Mouse (Mus musculus) natural killer cell, adult 2 months (primary cell): ENCODE data around the gene Tmem132d.
"Not testable (repeated sequence)": the region's sequence is repeated elsewhere in the genome, so short reads cannot be mapped to it uniquely, and the experiment has no call there.

Experiments used
- DNase-seq, 2 experiments: peaks; one replicate each; pipeline ENCODE4 v3.0.0; 2022; ENCODE audit warnings: low spot score in 2 of 2

The Tmem132d gene

DNA sequence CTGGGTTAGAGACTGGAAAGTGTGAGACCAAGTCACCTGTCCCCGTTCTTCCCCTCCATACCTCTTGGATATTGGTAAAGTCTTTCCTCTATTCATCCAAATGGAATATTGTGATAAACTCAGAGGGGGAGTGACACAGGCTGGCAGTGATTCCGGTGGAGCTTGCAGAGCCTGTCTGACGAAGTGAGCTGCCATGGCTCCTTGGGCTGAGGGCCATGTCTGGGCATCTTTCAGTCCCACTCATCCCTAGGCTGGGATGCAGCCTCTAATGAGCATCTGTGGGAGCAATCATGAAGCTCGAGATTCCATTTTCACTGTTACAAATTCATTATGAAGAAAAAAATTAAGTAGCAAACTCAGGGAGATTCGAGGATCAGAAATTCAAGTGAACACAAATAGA, 332.5 kb downstream of the Tmem132d start:
- no peak for DNase-seq

DNA sequence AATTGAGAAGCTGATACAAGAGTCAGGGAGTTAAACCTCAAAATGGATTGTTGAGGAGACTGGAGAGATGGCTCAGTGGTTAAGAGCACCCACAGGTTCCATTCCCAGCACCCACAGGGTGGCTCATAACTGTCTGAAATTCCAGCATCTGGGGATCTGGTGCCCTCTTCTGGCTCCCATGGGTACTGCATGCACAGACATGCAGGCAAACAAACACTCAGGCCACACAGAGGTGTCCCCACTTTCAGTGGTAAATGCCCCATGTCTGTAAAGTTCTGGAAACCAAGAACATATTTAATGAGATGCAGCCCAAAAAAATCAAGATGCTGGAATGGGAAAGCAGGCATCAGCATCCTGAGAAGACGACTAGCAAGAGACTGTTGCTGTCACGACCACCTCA, 333.4 kb downstream of the Tmem132d start:
- no peak for DNase-seq

DNA sequence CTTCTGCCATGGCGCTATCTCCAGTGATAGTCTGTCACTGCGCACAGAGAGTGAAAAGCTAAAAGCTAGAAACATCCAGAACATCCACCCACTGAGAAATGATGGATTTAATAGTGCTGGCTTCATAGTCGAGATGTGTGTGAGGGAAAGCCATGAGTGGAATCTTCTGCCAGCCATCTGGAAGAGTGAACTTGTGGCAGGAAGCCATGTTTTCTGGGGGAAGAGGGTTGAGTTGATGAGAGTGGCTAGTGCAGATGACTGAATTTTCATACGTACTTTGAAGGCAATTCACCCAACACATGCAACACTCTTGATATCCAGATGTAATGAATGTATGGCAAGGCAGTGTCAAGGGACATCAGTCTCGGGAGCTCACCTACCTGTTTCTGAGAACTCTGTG, 342.3 kb downstream of the Tmem132d start:
- no peak for DNase-seq

DNA sequence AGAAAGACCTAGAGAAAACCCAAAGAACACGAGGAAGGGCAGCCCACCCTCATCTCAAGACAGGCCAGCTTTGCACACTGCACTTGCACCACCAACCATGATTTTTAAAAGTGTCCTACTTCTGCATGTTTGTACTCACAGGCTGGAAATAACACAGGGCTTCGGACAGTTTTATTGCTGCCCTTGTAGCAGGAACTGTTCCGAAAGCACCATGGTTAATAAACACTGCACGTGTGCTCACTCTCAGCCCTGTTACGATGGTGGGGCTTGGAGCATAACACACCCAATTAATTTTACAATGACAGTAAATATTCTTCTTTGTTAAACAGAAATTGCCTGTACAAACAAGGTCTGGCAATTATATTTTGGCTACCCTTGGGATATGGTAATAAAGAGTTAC, 357.4 kb downstream of the Tmem132d start:
- DNase-seq, result no peak

DNA sequence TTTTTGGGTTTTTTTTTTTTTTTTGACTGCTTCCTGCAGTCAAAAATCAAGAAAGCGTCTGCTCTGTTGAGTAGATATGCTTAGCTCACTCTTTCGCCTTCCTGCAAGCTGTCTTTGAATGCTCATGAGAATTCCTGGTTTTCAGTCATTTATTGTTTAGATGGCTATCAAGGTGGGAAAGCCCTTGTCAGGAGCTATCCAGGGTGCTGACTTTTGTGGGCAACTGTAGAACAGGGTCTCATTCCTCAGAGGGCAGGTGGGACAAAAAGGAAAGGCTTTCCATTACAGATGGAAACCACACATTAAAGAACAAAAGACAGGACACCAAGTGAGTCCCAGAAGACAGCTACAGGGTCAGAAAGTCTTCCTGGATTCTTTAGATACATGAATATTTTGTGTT, 360.3 kb downstream of the Tmem132d start:
- no peak for DNase-seq

DNA sequence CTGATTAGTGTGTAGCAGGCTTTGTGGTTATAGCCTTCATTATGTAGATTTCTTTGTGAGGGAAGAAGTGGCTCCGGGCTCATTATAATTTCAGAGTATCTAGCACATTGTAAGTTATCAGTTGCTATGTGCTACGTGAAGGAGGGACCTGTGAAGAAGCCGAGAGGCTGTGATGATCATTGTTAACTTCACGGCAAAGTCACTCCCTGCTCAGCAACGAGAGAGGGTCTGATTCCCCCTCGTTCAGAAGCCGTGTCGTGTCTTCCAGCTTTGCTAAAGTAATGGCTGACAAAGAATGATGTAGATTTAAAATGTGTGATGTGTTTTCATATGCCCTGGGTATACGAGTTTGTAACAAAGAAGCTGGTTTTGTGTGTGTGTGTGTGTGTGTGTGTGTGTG, 391.1 kb downstream of the Tmem132d start:
- no peak for DNase-seq

DNA sequence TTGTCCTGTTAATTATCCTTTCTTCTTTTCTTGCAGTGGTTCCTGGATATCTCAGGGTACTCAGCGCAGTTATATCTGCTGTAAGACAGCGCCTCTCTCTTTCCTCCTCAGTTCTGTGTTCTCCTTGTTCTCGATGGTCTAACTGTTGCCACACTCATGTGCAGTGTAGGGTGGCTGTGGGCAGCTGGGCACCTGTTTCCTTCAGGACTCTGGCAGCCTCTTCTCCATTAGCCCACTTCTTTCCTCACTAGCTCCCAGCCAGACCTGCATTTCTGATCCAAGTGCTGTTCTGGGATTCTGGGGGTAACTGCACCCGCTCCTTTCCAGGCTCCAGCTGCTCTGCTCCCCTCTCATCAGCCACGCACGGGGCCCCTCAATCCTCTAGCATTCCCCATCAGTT, 392.8 kb downstream of the Tmem132d start:
- no peak for DNase-seq

DNA sequence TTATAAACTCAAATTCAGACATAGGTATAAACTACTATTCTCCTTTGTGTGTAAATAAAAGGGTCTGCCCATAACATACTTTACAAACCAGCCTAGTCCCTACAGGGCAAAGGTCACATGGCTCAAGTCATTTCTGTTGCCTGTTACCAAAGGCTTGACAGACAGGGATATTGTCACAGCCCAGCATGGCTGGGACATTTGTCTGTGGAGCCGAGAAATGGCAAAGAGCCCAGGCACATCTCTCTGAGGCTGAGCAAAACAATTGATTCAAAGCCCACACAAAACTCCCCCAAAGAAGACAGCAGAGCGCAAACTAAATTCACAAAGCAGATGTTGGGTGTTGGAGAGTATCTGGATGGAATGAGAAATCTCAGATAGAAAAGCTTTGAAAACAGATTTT, 405.8 kb downstream of the Tmem132d start:
- DNase-seq, result no peak

DNA sequence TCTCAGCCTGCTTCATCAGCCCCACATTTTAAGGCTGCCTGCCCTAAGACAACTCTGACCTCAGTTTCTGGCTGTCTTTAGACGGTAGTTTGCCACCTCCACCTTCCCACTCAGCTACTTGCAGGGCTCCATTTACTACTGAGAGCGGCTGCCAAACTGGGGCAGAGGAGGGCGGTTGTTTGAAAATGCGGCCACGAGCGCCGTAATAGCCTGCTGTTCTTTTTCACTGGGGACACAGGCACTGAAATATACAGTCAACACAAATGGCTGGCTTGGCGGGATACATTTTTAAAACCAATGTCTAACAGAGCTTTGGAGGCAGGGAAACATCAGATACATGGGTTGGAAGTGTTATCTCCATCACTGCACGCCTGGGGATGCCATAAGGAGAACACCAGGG, 428.2 kb downstream of the Tmem132d start:
- DNase-seq, result no peak

DNA sequence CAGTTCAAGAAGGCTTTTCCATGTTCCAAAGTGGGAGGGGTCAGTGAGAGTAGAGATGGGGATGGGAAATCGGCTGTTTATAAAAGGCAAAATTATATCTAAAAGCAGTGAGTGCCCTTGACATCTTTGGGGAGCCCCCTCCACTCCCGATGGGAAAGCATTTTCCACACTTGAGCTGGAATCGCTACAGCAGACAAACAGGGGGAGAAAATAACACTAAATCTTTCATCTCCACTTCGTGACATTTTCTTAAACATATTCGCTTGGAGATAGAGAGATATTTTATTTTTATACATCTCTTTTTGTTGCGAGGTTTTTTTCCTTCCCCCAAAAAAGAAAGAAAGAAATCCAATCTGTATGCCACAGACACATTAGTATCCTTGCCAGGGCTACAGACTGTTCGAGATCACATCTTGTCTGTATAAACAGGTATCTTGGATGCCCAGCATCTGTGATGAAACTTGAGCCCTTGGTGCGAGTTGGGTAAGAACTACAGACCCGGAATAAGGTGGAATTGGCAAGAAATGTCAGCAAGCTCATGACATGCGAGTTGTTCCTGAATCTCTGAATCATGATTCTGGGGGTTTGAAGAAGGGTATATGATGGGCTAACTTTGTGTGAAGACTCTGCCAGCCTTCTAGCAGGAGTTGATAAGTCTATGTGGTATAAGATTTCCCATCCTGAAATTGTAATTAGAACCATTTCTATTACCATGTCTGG, 436.2 kb downstream of the Tmem132d start:
- DNase-seq, result no peak

DNA sequence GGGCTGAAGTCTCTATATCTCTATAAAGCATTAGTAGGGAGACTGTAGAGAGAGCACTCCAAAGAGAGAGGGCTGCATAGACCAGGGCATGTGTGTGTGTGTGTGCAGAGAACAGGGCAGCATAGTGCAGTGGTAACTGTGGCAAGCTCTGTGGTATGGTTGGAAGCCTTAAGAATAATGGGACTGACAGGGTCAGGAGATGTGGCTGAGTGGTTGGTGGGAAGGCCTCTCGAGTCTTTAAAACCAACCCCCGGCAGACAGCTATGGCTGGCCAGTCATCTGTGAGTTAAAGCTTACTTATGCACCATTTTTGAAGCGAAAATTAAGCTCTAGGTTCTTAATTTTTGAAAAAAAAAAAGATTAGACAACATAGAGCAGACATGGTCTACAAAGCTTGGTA, 439.4 kb downstream of the Tmem132d start:
- no peak for DNase-seq

DNA sequence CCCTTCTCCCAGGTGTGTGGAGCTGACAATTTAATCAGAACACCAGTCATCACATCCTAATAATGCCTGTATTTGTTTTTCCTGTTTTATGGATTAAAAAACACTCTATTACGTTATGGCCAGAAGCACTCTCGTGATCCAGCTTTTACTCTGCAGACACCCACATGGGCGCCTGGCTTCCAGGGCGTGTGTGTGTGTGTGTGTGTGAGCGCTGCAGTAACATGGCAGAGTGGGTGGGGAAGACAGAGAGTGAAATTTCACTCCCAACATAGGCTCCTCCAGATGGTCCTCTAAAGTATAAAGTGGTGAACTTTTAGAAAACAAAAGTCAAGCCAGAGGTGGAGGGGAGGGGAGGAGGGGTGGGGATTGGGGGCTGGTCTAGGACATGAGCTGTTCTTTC, 442.1 kb downstream of the Tmem132d start:
- no peak for DNase-seq

DNA sequence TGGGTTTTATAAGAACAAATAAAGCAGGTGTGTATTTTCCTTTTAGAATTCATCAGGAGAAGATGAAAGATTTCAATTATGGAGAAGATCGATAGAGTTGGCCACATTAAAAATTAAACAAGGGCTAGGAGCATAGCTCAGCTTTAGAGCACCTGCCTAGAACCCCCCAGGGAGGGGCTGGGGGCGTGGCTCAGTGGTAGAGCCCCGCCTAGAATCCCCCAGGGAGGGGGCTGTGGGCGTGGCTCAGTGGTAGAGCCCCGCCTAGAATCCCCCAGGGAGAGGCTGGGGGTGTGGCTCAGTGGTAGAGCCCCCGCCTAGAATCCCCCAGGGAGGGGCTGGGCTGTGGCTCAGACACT, 452.9 kb downstream of the Tmem132d start:
- not testable (repeated sequence) for DNase-seq

DNA sequence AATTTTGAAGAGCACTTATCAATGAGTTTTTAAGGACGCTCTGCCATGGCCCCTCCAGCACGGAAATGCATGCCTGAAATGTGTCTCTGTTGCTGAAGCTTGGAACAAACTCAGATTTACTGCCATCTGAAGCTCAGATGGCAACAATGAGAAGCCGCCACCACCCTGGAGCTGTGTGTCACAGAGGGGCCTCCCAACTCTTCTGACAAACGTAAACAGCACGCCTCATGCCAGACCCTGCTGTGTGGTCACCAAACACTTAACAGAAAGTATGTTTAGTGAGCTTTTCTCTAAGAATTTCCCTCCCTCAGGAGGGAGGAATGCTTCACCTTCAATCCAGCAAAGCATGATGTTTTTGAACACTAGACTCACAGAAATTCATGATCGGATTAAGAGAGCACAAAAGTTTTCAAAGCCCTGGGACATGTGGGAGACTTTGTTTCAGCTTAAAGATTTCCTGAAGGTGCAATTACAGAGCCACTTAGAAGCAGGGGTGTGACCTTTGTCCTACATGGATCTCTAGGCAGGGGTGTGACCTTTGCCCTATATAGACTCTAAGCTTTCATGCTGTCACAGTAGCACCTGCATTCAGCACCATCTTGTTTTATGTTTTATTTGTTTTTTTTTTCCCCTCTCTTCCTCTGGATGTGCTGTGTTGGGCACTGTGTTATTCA, 453.4 kb downstream of the Tmem132d start:
- no peak for DNase-seq

DNA sequence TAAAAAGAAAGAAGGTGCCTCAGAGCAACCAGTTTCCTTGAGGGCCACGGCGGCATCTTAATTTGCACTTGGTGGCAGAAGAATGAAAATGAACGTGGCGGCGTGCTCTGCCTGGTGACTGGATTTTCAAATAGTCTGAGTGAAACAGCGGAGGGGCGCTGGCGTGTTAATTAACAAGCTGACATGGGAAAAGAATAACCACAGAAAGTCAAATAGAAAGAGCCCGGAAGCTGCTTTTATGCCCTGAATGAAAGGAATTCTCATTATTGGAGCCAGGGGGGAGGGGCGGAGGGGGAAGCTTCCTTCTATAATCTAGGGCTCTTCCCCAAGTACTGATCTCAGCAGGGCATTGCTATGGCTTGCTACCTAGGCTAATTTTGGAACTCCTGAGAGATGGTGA, 456.2 kb downstream of the Tmem132d start:
- no peak for DNase-seq

DNA sequence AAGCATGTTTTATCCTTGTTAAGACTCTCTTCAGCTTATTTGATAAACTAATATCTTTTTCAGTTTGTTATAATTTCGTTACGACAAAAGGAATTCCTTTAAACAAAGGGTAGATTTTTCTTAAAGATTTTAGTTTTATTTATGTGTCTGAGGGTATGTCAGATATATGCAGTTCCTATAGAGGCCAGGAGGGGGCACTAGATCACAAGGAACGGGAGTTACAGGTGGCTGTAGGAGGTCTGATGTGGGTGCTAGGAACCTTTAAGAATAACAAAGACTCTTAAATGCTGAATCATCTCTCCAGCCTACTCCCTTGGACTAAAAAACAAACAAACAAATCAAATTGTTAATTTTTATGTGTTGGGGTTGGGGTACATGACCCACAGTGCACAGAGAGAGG, 467.2 kb downstream of the Tmem132d start:
- no peak for DNase-seq

DNA sequence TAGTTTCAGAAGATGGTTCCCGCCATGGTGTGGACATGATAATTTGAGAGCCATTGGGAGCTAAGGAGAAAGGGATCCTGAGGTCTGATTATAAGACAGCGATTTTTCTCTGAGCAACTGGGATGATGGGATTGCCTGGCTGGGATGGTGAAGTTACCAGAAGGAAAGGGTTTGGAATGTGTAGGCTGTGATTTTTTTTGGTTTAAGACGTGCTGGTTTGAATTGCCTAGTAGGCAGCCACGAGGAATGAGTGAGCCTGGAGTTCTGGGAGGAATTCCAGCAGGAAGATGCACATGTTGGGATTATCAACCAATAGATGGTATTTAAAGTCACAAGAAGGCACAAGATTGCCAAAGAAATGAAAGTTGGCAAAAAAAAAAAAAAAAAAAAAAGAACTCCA, 470.2 kb downstream of the Tmem132d start:
- DNase-seq, result no peak

DNA sequence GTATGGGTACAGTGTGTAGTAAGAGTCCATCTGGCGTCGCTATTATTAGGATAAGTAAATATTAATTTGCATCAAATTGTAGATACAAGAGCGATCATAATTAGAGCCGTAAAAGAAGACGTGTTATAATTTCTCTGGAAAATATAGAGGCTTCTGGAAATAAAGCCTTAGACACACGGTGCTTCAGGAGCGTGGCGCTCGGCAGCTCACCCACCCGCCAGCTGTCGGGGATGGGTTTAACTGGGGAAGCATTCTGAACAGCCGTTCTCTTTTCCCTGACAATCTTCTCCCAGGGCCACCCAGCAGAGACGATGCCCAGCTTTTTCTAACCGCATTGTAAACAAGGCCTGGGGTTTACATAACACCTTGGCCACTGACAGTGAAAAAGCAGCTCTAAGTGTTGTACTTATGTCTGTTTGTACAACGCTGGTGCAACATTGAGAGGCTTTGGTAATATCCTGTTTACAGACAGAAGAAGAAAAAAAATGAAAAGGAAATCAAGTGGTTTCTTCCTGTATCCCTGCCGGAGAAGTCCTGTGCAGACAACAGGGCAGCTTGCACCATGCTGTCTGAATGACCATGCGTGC, 476.3 kb downstream of the Tmem132d start:
- no peak for DNase-seq

DNA sequence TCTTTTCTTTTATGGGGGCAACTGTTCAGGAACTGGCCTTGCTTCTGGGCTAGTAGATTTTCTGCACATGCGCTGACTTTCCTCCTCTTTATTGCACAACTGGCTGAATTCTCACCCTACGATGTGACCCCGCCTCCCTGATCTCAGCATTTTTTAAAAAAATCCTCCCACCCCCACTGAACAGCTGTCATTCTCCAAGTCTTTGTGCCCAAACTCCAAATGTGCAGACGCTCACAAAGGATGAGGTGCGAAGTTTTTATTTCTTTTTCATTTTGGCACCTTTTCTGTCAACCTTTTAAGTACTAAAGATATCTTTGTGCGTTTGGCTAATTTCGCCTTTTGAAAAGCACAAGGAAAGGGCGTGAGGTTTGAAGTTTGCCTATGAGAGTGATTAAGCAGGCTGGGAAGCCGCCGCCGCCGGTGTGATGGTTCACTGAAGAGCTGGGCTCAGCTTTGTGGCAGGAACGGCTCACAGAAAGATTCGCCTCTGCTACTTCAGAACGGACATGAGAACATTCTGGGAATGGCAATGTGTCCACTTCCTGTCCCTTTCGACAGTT, 478.6 kb downstream of the Tmem132d start:
- no peak for DNase-seq

DNA sequence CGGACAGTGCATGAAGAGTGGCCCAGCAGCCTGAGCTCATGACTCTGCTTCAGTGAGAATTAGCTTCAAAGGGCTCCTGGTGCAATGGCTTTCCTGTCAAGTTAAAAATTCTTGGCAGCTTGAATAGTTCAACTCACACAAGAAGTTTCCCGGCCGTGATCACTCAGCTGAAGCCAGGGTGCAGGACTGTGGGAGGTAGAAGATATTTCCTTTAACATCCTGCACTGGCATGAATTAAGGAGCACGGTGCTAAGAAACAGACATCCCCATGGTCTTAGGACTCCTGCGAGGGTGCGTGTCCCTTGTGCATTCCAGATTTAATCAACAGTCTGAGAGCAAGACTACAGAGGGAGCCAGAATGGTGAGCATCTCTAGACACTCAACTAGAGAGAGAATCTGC, 480.1 kb downstream of the Tmem132d start:
- no peak for DNase-seq

DNA sequence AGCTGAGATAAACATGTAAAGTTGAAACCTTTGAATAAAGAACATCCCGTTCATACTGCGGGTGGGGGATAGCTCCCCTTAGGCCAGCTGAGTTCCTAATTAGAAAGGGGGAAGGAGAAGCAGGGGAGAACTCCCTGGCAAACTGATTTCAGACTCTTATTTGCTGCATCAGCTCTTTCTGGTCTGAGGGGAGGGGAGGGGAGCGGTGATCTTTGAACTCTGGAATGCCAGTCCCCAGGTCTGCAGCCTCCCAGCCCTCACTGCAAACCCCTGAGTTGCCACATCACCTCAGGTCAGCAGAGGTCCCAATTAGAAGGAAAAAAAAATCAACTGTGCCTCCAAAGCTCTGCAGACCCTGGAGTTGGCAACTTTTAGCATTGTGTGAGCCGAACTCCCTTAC, 482.3 kb downstream of the Tmem132d start:
- DNase-seq, result no peak

DNA sequence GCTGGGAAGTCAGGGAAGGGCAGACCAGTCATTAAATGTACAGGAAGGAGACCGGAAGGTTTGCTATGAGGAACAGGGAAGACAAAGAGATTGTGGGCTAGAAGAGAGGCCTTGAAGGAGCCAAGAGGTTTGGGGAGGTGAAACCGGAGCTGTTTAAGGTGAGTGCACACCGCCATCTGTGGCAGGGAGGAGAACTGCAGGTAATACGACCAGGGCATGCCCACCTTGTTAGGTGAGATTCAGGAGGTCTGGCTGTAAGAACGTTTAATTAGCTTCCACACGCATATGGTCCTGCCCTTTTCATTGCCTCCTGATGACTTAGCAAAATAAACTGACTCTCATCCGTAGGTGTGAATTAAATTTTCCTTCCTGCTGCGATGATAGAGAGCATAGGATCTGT, 485.6 kb downstream of the Tmem132d start:
- DNase-seq, result no peak

DNA sequence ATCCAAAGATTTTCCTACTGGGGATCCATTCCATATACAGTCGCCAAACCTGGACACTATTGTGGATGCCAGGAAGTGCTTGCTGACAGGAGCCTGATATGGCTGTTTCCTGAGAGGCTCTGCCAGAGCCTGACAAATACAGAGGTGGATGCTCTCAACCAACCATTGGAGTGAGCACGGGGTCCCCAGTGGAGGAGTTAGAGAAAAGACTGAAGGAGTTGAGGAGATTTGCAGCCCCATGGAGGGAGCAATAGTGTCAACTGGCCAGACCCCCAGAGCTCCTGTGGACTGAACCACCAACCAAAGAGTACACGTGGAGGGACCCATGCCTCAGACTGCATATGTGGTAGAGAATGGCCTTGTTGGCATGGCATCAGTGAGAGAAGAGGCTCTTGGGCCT, 490.7 kb downstream of the Tmem132d start:
- DNase-seq, result not testable (repeated sequence)
